Mouse (Mus musculus) E14TG2a.4 (cell line): ENCODE data around the gene Nr1h4.

Source experiments
- CTCF ChIP-seq: conservative IDR thresholded peaks from 2 replicates; pipeline ENCODE4 v1.5.1; 2014; ENCODE audit warnings: low read length
- NANOG ChIP-seq: IDR thresholded peaks from 2 replicates; pipeline ENCODE4 v1.6.1; 2014; ENCODE audit warnings: borderline replicate concordance, low read length, mixed read lengths

- no peak for TF ChIP-seq CTCF
- no peak for TF ChIP-seq NANOG
Observed at GRCm38 (mm10) chr10:89551657-89552056, 18.3 kb upstream of the Nr1h4 start.
